Mouse (Mus musculus) brain, embryonic 14.5 days (tissue): ENCODE measurements around the gene S100b.

Experiments
- CTCF ChIP-seq: fragments of 200-500 bp; IDR thresholded peaks from 2 replicates; pipeline ENCODE4 v1.5.1; 2012; ENCODE audit warnings: inconsistent platforms, mild to moderate bottlenecking, moderate library complexity, borderline replicate concordance; ENCODE audit not compliant: insufficient read depth, insufficient read length; ENCODE audit errors: extremely low read depth
- POLR2A ChIP-seq: fragments of 200-500 bp; IDR thresholded peaks from 2 replicates; pipeline ENCODE4 v1.6.1; 2012; ENCODE audit warnings: mild to moderate bottlenecking, inconsistent platforms, borderline replicate concordance; ENCODE audit not compliant: poor library complexity, insufficient read depth, insufficient read length, severe bottlenecking; ENCODE audit errors: extremely low read depth

DNA sequence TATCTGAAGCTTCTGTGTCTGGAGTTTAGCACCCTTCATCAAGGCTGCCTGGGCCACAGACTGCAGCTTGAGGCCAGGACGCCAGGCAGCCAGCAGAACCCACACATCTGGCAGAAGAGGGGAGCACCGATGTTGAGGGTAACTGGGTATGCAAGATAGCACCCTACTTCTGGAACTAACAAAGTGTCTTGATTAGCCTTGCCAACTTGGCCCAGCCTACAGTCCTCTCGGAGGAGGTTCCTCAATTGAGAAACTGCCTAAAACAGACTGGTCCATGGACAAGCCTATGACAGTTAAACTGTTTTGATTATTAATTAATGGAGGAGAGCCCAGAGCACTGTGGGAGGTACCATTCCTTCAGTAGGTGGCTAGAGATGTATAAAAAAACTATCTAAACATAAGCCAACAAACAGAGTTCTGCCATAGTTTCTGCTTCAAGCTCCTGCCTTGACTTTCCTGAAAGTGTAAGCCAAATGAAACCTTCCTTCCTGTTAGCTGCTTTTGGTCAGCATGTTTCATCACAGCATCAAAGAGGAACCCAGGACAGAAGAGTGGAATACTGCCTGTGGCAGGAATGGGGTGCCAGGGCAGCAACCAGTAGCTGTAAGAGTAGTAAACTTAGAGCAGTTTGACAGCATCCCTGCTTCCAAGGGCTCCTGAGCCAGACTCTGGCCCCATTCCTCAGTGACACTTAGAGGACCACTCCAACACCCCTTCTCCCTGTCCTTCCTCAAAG is 36.5 kb downstream of the S100b start:
- TF ChIP-seq CTCF, result no peak
- TF ChIP-seq POLR2A, result no peak
